Mouse (Mus musculus): ENCODE measurements around the gene Hbs1l.

DNA sequence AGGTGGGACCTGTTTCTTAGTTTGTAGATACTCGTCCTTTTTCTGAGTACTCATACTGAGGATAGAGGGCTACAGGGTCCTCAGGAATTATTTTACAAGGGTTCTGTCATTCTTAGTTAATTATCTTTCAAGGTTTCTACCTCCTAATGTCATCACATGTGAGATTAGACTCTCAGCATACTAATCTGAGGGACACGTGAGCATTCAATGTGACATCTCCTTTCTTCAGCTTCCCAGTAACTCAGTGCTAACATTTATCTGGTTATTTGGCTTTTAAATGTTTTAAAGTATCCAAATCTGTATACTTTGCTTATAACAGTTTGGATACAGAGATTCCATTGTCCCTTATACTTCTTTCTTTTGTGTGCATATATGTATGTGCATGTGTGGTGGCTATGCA lies 28.3 kb upstream of the Hbs1l start:
- TF ChIP-seq POLR2A (IDR thresholded peaks at IDR 0.05; ENCODE audit: control insufficient read depth, extremely low read depth, insufficient read depth, low read length, poor library complexity) (no peak), CTCF (IDR thresholded peaks at IDR 0.05; ENCODE audit: borderline replicate concordance, control insufficient read depth, extremely low read depth, insufficient read depth, low read length, poor library complexity) (no peak)

All from thymus, adult 2 months (tissue).